Mouse (Mus musculus) liver, embryonic 14.5 days (tissue): ENCODE data around the gene Atp11a. TPM values are rescaled to one million over a fixed set of nuclear protein-coding genes. Genes with fewer than 3 reads are reported as not detected.

Source experiments
- ATAC-seq: fragments of 200-750 bp; cut with Nextera tagmentation; 2 replicates; pipeline ENCODE4 v1.8.0; 2017; ENCODE audit warnings: moderate number of reproducible peaks, mild to moderate bottlenecking, moderate library complexity; ENCODE audit not compliant: insufficient read depth
- DNase-seq, 3 experiments: peaks; one replicate each; pipeline ENCODE4 v3.0.0-alpha.2; 2012 to 2013; ENCODE audit warnings: low read depth in 3 of 3, low spot score in 3 of 3
- H3K27ac ChIP-seq: fragments of 300-500 bp; sonication (generic); 2 replicates; pipeline ENCODE4 v1.5.1; 2014; ENCODE audit warnings: moderate library complexity, mild to moderate bottlenecking, control low read depth, inconsistent platforms
- H3K27me3 ChIP-seq: fragments of 300-500 bp; sonication (generic); 2 replicates; pipeline ENCODE4 v1.6.1; 2014; ENCODE audit warnings: mild to moderate bottlenecking, low read length, moderate library complexity; ENCODE audit not compliant: control insufficient read depth, insufficient read depth
- H3K36me3 ChIP-seq: fragments of 300-500 bp; sonication (generic); replicated peaks from 2 replicates; pipeline ENCODE4 v1.6.1; 2014; ENCODE audit warnings: low read depth; ENCODE audit not compliant: control insufficient read depth, insufficient read depth
- H3K4me1 ChIP-seq, 2 experiments: fragments of 200-500 bp in 1 of 2; fragments of 300-500 bp in 1 of 2; sonication (generic) in 1 of 2; replicated peaks; 2 replicates each; pipeline ENCODE4 v1.6.1; 2012 to 2014; ENCODE audit warnings: antibody characterized with exemption in 1 of 2, inconsistent platforms in 1 of 2, low read length in 1 of 2; ENCODE audit not compliant: control insufficient read depth in 2 of 2, insufficient read depth in 2 of 2
- H3K4me2 ChIP-seq: fragments of 300-500 bp; sonication (generic); 2 replicates; pipeline ENCODE4 v1.6.1; 2014; ENCODE audit warnings: low read depth, mild to moderate bottlenecking, control low read depth, moderate library complexity
- H3K4me3 ChIP-seq, 2 experiments: fragments of 200-500 bp in 1 of 2; fragments of 300-500 bp in 1 of 2; sonication (generic) in 1 of 2; 2 replicates each; pipeline ENCODE4 v1.5.1; 2012 to 2014; ENCODE audit warnings: low read depth in 2 of 2, low read length in 2 of 2, mild to moderate bottlenecking in 2 of 2, control low read depth in 1 of 2, inconsistent platforms in 1 of 2, moderate library complexity in 1 of 2; ENCODE audit not compliant: insufficient read depth in 1 of 2
- H3K9ac ChIP-seq: fragments of 300-500 bp; sonication (generic); replicated peaks from 2 replicates; pipeline ENCODE4 v1.6.1; 2014; ENCODE audit warnings: mild to moderate bottlenecking, control low read depth, moderate library complexity
- H3K9me3 ChIP-seq: fragments of 300-500 bp; sonication (generic); 2 replicates; pipeline ENCODE4 v1.6.1; 2016; ENCODE audit warnings: low read length, mixed read lengths; ENCODE audit not compliant: control insufficient read depth
- CTCF ChIP-seq: IDR thresholded peaks from 2 replicates; pipeline ENCODE4 v1.5.1; 2016; ENCODE audit warnings: antibody characterized with exemption, low read depth, control low read depth
- EP300 ChIP-seq: IDR thresholded peaks from 2 replicates; pipeline ENCODE4 v1.6.1; 2016; ENCODE audit warnings: antibody characterized with exemption, low read depth
- WGBS: fragments of 180-500 bp; shearing (Covaris S2); extraction: QIAGEN DNeasy Blood & Tissue Kit; methylation state at CpG from one replicate; pipeline ENCODE4 v1.1.7; 2014; ENCODE audit not compliant: insufficient replicate concordance; 5-methylcytosine and 5-hydroxymethylcytosine counted together
- polyA plus RNA-seq, 2 experiments: library from polyadenylated mRNA; depleted of rRNA in 1 of 2; stranded (reverse) in 1 of 2; unstranded in 1 of 2; fragments of >200 nt; fragmentation: Nextera tagmentation in 1 of 2; extraction: Ambion mirVana in 1 of 2; gene quantifications; 2 replicates each; pipeline versions ENCODE4 v1.2.1 to v1.2.3; 2012 to 2014

Gene Atp11a
- polyA plus RNA-seq, 2 experiments = 1.2 to 2.7 TPM

DNA sequence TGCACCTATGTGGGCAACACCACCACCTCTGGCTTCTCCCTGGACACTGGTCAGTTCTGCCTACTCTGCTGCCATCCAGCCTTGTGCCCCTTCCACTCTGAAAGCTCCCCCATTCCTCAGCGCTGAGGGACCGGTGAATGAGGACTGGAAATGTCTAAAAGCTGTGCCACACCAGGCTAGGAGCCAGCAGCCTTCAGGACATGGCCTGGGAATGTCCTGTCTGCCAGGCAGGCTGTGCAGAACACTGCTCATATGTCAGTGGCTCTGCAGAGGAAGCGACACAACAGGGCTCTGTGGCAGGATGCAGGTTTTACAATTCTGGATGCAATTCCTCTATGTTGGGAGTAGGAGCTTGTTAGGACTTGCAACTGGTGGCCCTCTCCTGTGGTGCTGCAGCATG lies 106.2 kb downstream of the Atp11a start:
- no peak overlapping the region for H3K4me3 ChIP-seq
- H3K27ac ChIP-seq = no peak overlapping the region
- TF ChIP-seq CTCF (no peak), EP300 (no peak)
- no peak overlapping the region for H3K4me2 ChIP-seq
- DNase-seq = no peak
- no peaks in the 10 kb centered on the region for H3K4me1 ChIP-seq
- H3K36me3 ChIP-seq = no peaks in the 10 kb centered on the region
- ATAC-seq = no peak
- no peaks in the 10 kb centered on the region; the same call in 1 of the 2 replicates for H3K27me3 ChIP-seq
- 70% methylated on average over 3 of the region's 3 CpGs for WGBS
- no peaks in the 10 kb centered on the region for H3K9me3 ChIP-seq
- H3K9ac ChIP-seq = no peak overlapping the region

DNA sequence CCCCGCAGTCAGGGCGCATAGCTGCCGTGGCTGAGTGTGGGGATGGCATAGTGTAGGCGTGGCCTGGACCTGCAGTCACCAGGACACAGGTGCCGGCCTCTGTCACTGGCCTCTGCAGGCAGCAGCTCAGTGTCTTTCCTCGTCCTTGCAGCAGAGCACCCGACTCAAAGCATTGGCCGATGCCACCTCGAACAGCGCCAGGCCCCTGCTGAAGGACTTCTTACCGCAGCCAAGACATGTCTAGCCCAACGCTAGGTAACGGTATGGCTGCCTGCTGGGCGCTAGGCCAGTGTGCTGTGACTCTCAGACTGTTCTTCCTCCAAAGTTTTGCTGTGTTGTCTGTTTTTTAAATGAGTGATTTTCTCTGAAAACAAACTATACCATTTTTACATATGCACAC lies 106.8 kb downstream of the Atp11a start:
- ATAC-seq (no peak), DNase-seq (no peak)
- Histone ChIP-seq H3K36me3 (no peaks in the 10 kb centered on the region), H3K27me3 (no peaks in the 10 kb centered on the region; the same call in 1 of the 2 replicates), H3K9me3 (no peaks in the 10 kb centered on the region), H3K4me1 (no peaks in the 10 kb centered on the region), H3K9ac (no peak overlapping the region), H3K4me3 (no peak overlapping the region), H3K27ac (no peak overlapping the region), H3K4me2 (no peak overlapping the region)
- TF ChIP-seq EP300 (no peak), CTCF (no peak)
- WGBS = 72% methylated on average over 14 of the region's 14 CpGs

DNA sequence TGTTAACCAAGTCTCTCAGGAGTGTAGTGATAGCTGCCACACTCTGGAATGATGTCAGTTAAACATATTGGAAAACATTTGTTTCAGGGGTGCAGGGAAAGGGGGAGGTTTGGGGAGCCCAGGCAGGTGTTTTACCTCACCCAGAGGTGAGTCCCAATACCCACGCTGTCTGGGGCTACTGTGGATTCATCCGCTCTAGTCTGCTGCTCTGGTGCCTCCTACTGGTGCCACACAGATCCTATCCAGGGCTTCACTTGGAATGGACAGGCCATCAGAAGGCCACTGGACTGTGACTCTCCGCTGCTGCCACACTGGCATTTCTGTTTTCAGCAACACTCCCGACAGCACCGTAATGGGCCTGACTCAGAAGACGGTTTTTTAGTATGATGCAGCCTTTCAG lies 109.0 kb downstream of the Atp11a start:
- no peaks in the 10 kb centered on the region; the same call in 1 of the 2 replicates for H3K27me3 ChIP-seq
- H3K36me3 ChIP-seq = no peaks in the 10 kb centered on the region
- H3K27ac ChIP-seq = no peak overlapping the region
- no peak overlapping the region for H3K9ac ChIP-seq
- no peaks in the 10 kb centered on the region for H3K9me3 ChIP-seq
- H3K4me2 ChIP-seq = no peak overlapping the region
- ATAC-seq (no peak), DNase-seq (no peak)
- H3K4me3 ChIP-seq = no peak overlapping the region
- WGBS = 72% methylated on average over 6 of the region's 6 CpGs
- no peaks in the 10 kb centered on the region for H3K4me1 ChIP-seq
- TF ChIP-seq EP300 = no peak
- TF ChIP-seq CTCF = 0 out of 2 replicates have a peak, but pooled peaks have one; percentile 28

DNA sequence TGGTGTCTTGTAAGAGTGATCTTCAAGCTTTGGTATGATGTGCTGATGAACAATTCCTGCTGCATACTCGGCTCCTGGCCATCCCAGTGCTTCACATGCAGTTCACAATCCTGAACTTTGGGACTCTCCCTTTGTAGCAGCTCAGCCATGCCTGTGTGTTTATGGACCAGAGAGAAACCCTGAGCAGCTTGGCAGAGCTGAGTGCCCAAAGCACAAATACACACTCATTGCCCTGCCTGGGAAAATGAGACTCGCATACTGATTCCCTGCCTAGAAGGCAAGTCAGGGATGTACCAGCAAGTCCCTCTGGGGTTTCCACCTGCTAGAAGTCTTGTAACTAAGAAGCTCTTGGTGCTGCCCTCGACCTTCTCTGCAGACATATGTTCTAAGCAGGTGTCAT lies 112.8 kb downstream of the Atp11a start:
- Histone ChIP-seq H3K27me3 (peaks cover 11% of the 10 kb centered on the region), H3K9me3 (no peaks in the 10 kb centered on the region), H3K27ac (no peak overlapping the region), H3K4me1 (no peaks in the 10 kb centered on the region), H3K9ac (no peak overlapping the region), H3K36me3 (no peaks in the 10 kb centered on the region), H3K4me2 (no peak overlapping the region), H3K4me3 (no peak overlapping the region)
- no peak for TF ChIP-seq CTCF
- no peak for TF ChIP-seq EP300
- 58% methylated on average over 3 of the region's 3 CpGs for WGBS
- ATAC-seq = no peak
- DNase-seq = no peak

DNA sequence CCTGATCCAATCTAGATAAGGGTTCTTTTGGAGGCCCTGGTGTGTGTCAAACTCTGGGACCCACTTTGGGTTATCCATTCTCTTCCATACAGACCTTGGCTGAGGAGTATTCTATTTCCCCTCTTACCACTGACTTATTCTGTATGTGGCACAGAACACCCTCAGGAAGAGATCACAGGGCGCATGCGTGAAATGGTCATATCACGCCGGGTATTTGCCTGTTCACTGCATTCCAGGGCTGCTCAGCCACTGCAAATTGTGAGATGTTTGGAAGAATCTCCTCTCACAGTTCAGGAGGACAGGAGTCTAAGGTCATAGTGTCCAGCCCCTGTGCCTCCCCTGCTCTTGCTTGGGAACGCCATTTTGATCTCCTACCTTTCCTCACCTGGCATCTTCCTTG lies 113.8 kb downstream of the Atp11a start:
- no peak overlapping the region for H3K4me3 ChIP-seq
- ATAC-seq = no peak
- H3K9me3 ChIP-seq = no peaks in the 10 kb centered on the region
- no peaks in the 10 kb centered on the region for H3K36me3 ChIP-seq
- H3K27me3 ChIP-seq = peaks cover 15% of the 10 kb centered on the region
- H3K27ac ChIP-seq = no peak overlapping the region
- WGBS = 62% methylated on average over 5 of the region's 5 CpGs
- no peak for TF ChIP-seq EP300
- no peak for TF ChIP-seq CTCF
- H3K4me1 ChIP-seq = no peaks in the 10 kb centered on the region
- no peak overlapping the region for H3K9ac ChIP-seq
- no peak overlapping the region for H3K4me2 ChIP-seq
- no peak for DNase-seq
